Mouse (Mus musculus) kidney, postnatal 25 days (tissue): ENCODE results near the gene St6galnac5.

Experiments used
- DNase-seq, 2 experiments: peaks; one replicate each; pipeline ENCODE4 v3.0.0; 2021; ENCODE audit warnings: mixed read lengths in 2 of 2

The St6galnac5 gene

GRCm38 (mm10) chr3:152950299-152950698, 31.7 kb downstream of the St6galnac5 start:
- DNase-seq = no peak

GRCm38 (mm10) chr3:152949233-152949777, 32.7 kb downstream of the St6galnac5 start:
- DNase-seq = no peak

- no peak for DNase-seq
Measured at GRCm38 (mm10) chr3:152948556-152948955, 33.5 kb downstream of the St6galnac5 start.

GRCm38 (mm10) chr3:152947031-152947640, 34.9 kb downstream of the St6galnac5 start:
- no peak for DNase-seq

GRCm38 (mm10) chr3:152944766-152945165, 37.3 kb downstream of the St6galnac5 start:
- no peak for DNase-seq

- DNase-seq = no peak
Measured at GRCm38 (mm10) chr3:152942985-152943384, 39.1 kb downstream of the St6galnac5 start.

- DNase-seq = no peak
Measured at GRCm38 (mm10) chr3:152941671-152942070, 40.4 kb downstream of the St6galnac5 start.

- DNase-seq = no peak
Measured at GRCm38 (mm10) chr3:152936313-152936712, 45.7 kb downstream of the St6galnac5 start.

GRCm38 (mm10) chr3:152933737-152934136, 48.3 kb downstream of the St6galnac5 start:
- DNase-seq = no peak

GRCm38 (mm10) chr3:152932544-152932943, 49.5 kb downstream of the St6galnac5 start:
- no peak for DNase-seq

- no peak for DNase-seq
Measured at GRCm38 (mm10) chr3:152932096-152932495, 50.0 kb downstream of the St6galnac5 start.

- no peak for DNase-seq
Measured at GRCm38 (mm10) chr3:152931354-152931753, 50.7 kb downstream of the St6galnac5 start.

GRCm38 (mm10) chr3:152929788-152930281, 52.2 kb downstream of the St6galnac5 start:
- no peak for DNase-seq

GRCm38 (mm10) chr3:152929256-152929787, 52.7 kb downstream of the St6galnac5 start:
- DNase-seq = no peak

GRCm38 (mm10) chr3:152928287-152928975, 53.6 kb downstream of the St6galnac5 start:
- DNase-seq = peak in 1 of 2 experiments; percentile 7

GRCm38 (mm10) chr3:152926166-152926565, 55.9 kb downstream of the St6galnac5 start:
- no peak for DNase-seq

GRCm38 (mm10) chr3:152925364-152925763, 56.7 kb downstream of the St6galnac5 start:
- DNase-seq = no peak

GRCm38 (mm10) chr3:152923530-152923929, 58.5 kb downstream of the St6galnac5 start:
- no peak for DNase-seq

GRCm38 (mm10) chr3:152920365-152920764, 61.7 kb downstream of the St6galnac5 start:
- DNase-seq = no peak

GRCm38 (mm10) chr3:152919101-152919500, 62.9 kb downstream of the St6galnac5 start:
- no peak for DNase-seq

- DNase-seq = no peak
Measured at GRCm38 (mm10) chr3:152917579-152917978, 64.5 kb downstream of the St6galnac5 start.

- DNase-seq = no peak
Measured at GRCm38 (mm10) chr3:152914376-152914775, 67.7 kb downstream of the St6galnac5 start.

- no peak for DNase-seq
Measured at GRCm38 (mm10) chr3:152913625-152914024, 68.4 kb downstream of the St6galnac5 start.

GRCm38 (mm10) chr3:152913150-152913549, 68.9 kb downstream of the St6galnac5 start:
- DNase-seq = no peak
